Mouse (Mus musculus): Measurements from ENCODE around the gene Ak6.

The Ak6 gene

DNA sequence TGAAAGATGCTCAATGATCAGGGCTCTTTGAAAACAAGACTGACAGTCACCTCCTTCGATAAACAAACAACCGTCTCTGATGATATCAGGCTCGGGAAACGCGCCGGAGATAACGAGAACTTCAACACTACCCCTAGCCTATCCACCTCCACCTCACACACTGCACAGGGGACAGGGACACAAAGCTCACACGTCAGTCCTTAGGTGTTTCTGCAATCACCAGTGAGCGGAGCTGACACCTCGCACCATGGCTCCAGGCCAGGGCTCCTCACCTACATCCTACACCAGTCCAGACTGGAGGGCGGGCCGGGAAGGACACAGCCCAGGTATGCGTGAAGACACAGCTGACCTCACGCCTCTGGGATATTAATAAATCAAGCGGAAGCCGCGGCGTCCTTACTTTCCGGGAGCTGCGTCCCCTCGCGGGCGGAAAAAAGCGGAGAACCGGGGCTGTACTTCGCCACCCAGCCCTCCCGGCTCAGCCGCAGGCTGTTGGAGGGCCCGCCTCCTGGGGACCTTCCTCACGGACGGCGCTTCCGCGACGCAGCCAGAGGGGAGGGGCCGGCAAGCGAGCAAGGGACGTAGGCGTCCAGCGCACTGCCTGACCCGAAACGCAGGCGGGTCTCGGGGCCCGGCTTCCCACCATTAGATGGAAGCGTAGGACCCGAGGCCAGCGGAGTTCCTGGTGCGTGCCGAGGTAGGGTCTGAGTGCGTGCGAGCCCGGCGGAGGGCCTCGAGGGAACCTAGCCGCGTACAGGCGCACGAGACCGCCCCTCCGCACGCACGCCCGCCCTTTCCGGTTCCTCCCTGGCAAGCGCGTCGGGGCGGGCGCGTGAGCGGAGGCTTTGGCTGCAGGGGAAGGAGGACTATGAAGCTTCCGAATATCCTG is at the start of gene Ak6, which contains the start of gene Rad17:
Gene Ak6 (plus strand): TSS at position 430 of the 889 bp plus-strand sequence.
Gene Rad17 (minus strand): TSS at position 502 of the 889 bp plus-strand sequence.
- peak; percentile 90 to 97 for DNase-seq

DNA sequence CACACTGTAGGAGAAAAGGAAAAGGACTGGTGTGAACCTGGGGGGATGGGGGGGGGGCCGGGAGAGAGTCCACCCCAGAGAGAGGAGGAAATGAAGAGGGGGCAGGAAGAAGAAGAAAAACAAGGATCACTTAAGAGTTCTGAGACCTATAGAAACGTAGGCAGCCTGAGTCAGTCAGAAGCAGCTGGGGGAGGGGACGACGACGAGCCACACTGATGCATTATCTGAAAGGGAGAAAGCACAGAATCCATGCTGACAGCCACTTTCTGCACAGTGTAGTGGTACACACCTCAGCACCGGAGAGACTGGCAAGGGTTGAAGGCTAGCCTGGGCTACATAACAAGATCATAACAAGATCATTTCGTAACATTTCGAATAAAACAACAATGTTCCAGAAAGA is 49.7 kb upstream of the Ak6 start:
- no peak for DNase-seq

GRCm38 (mm10) chr13:100602239-100602902 is 48.4 kb upstream of the Ak6 start:
- DNase-seq, result no peak

DNA sequence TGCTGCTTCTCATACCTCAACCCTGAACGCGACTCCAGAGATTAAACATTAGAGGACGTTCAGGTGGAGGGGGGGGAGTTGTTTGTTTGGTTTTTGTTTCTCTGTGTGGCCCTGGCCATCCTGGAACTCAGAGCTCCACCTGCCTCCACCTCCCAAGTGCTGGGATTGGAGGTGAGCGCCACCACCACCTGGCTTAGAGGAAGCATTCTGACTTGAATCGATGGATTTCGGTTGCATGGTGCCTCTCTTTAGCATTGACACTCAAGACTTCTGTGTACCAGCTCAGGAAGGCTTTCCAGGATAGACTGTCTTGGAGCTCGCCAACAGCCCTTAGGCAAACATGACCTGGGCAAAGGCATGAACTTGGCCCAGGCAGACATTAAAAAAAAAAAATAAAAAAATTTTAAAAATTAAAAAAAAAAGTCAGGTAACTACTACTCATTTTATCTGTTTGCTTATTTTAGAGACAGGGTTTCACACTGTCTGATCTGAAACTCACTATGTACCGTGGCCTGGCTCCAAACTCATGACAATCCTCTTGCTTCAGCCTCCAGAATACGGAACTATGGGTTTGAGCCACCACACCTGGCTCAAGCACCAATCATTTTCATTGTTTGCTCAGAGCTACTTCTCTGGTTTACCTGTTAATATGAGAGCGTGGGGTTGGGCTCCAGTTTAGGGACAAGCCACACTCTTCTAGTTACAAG is 47.6 kb upstream of the Ak6 start:
- no peak for DNase-seq

GRCm38 (mm10) chr13:100603738-100604095 is 47.1 kb upstream of the Ak6 start:
- no peak for DNase-seq

- DNase-seq, result no peak
Observed at GRCm38 (mm10) chr13:100605845-100606244, 44.9 kb upstream of the Ak6 start.

- DNase-seq, result no peak
Observed at GRCm38 (mm10) chr13:100607756-100608155, 43.0 kb upstream of the Ak6 start.

- no peak for DNase-seq
Observed at GRCm38 (mm10) chr13:100611266-100611665, 39.5 kb upstream of the Ak6 start.

GRCm38 (mm10) chr13:100612251-100612650 is 38.5 kb upstream of the Ak6 start:
- DNase-seq, result no peak

DNA sequence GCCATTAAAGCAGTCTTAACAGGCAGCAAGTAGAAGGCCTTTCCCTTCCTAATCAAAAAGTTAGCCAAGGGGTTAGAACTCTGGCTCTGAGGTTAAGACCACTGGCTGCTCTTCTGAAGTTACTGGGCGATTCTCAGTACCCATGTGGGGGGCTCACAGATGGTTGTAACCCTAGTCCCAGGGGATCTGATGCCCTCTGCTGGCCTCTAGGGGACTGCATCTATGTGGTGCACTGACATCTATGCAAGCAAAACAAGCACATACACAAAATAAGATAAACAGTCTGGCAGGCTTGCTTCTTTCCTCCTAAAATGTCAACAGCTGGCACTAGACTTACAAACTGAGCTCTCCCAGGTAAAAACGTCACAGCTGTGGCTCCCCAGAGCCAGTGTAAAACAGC is 37.9 kb upstream of the Ak6 start:
- DNase-seq, result no peak

- peak; percentile 45 to 70 for DNase-seq
Observed at GRCm38 (mm10) chr13:100616181-100617087, 34.3 kb upstream of the Ak6 start, which contains the start of gene Marveld2. Gene Marveld2, minus strand, starts transcription at chr13:100616971.

DNA sequence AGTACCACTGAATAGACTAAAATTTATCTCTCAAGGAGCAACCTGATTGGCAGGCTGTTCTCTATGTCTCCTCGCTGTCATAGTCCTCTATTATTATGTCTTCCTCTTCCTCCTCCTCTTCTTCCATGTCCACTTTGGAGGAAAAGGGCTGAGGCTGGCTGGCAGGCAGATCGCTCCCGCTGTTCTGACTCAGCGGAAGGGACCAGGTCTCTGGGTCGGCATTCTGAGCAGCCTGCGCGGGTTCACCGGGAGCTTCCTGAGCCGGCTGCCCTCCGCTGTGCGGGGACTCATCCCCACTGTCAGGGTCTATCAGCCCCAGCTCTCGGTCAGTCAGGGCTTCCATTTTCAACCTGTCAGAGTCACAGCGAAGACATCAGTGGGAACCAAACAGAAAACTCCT is 33.2 kb upstream of the Ak6 start:
- DNase-seq, result no peak

GRCm38 (mm10) chr13:100622241-100622640 is 28.5 kb upstream of the Ak6 start:
- DNase-seq, result no peak

DNA sequence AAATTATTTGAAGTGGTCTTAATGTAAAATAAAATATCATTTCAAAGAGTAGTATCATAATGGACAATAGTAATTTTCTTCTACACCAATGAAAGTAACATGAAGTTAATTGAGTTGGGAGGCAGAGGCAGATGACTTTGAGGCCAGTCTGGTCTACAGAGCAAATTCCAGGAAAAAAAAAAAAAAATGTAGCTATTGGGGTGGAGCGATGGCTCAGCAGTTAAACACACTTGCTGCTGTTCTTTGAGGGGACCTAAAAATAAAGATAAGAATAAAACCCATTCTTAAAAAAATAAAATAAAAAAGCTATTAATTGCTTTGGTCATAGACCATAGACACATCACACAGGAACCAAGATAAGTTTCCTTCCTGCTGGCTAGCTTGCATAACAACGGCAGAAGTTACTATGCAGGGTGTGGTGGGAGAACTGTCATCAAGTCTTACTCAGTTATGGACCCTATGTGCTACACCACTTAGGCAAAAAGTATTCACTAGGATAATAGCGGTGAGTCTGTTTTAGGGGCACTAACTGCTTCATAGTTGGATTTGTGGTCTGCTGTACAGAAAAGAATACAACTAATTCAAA is 16.6 kb upstream of the Ak6 start:
- no peak for DNase-seq

GRCm38 (mm10) chr13:100642471-100643209 is 8.1 kb upstream of the Ak6 start:
- no peak for DNase-seq

DNA sequence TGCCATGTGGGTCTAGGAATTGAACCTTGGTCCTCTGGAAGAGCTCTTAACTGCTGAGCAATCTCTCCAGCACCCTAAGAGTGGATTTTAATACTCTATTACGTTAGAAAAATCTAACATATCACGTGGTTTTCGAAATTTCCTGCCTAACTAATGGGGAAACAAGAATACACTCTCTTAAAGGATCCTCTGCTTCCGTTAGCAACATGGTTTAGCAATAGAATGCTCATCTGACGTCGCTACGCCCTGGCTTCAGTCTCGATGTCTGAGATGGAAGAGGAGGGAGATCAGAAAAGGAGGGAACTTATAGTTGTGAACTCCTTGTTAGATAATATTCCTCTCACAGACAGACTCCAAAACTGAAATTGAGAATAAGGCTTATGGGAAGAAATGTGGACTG is 2.6 kb upstream of the Ak6 start:
- no peak for DNase-seq

GRCm38 (mm10) chr13:100651439-100652186 is 834 bp downstream of the Ak6 start, which contains the start of gene Taf9:
Gene Taf9, plus strand, starts transcription at chr13:100651579.
- DNase-seq, result no peak

DNA sequence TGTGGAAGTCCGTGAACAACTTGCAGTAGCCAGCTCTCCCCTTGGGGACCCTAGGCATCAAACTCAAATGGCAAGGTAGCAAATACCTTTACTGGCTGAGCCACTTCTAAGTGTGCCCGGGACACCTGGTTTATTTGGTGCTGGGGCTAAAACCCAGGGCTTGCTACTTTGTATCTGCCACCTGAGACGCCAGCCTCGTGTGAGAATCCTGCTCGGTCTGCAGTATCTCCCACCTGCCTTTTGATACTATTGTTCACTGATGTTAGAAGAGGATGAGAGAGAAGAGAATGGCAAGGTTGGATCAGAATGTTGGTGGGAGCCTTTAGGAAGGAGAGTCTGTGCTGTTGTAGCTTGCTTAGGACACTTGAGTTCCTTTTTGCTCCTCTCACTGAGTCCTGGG is 7.3 kb downstream of the Ak6 start:
- DNase-seq, result no peak

DNA sequence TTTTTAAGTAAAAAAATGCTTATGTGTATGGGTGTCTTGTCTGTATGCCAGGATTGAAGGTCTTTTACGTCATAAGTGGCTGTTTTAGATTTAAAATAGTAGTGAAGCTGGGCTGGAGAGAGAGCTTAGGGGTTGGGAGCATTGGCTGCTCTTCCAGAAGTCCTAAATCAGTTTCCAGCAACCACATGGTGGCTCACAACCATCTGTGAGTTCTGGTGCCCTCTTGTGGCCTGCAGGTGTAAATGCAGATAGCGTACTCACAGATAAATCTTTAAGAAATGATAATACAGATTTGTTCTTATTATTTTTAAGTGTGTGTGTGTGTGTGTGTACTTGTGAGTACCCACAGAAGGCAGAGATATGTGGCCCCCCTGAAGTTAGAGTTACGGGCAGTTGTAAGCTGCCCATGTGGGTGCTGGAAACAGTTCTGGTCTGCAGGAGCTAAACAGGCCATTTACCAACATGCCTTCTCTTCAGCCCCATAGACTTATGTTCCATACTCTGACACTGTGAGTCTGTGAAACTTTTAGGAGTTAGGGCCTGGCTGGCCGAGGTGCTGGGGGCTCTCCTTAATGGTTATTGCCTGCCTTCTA is 9.2 kb downstream of the Ak6 start:
- peak in 1 of 2 experiments; percentile 56 for DNase-seq

All from spleen, adult 18-20 months (tissue).